Mouse (Mus musculus) forebrain, embryonic 11.5 days (tissue): ENCODE measurements around the gene Lin28a. TPM values are rescaled to one million over a fixed set of nuclear protein-coding genes. Genes with fewer than 3 reads are reported as not detected.

ENCODE experiments used
- ATAC-seq: fragments of 200-750 bp; cut with Nextera tagmentation; replicated peaks from 2 replicates; pipeline ENCODE4 v1.8.0; 2017; ENCODE audit warnings: moderate TSS enrichment; ENCODE audit not compliant: low FRiP score
- DNase-seq: peaks from one replicate; pipeline ENCODE4 v3.0.0-alpha.2; 2017; ENCODE audit warnings: low spot score
- H3K27ac ChIP-seq: fragments of 300-500 bp; sonication (generic); 2 replicates; pipeline ENCODE4 v1.5.1; 2014; ENCODE audit warnings: low read depth, low read length
- H3K27me3 ChIP-seq: fragments of 300-500 bp; sonication (generic); 2 replicates; pipeline ENCODE4 v1.6.1; 2014; ENCODE audit warnings: mild to moderate bottlenecking, low read length, mixed read lengths; ENCODE audit not compliant: control insufficient read depth, insufficient read depth
- H3K36me3 ChIP-seq: fragments of 300-500 bp; sonication (generic); 2 replicates; pipeline ENCODE4 v1.6.1; 2014; ENCODE audit warnings: mild to moderate bottlenecking, low read length, moderate library complexity, mixed read lengths; ENCODE audit not compliant: control insufficient read depth, insufficient read depth
- H3K4me1 ChIP-seq: fragments of 300-500 bp; sonication (generic); replicated peaks from 2 replicates; pipeline ENCODE4 v1.6.1; 2014; ENCODE audit warnings: low read length, mixed read lengths; ENCODE audit not compliant: control insufficient read depth, insufficient read depth
- H3K4me2 ChIP-seq: fragments of 300-500 bp; sonication (generic); 2 replicates; pipeline ENCODE4 v1.6.1; 2014; ENCODE audit warnings: low read depth, mild to moderate bottlenecking, low read length, moderate library complexity, mixed read lengths; ENCODE audit not compliant: severe bottlenecking
- H3K4me3 ChIP-seq: fragments of 300-500 bp; sonication (generic); 2 replicates; pipeline ENCODE4 v1.5.1; 2014; ENCODE audit warnings: low read depth, low read length
- H3K9ac ChIP-seq: fragments of 300-500 bp; sonication (generic); 2 replicates; pipeline ENCODE4 v1.6.1; 2014; ENCODE audit warnings: low read length
- H3K9me3 ChIP-seq: fragments of 300-500 bp; sonication (generic); 2 replicates; pipeline ENCODE4 v1.6.1; 2016; ENCODE audit warnings: low read length, mixed read lengths; ENCODE audit not compliant: control insufficient read depth
- WGBS: fragments of 180-500 bp; shearing (Covaris S2); extraction: QIAGEN DNeasy Blood & Tissue Kit; methylation state at CpG from one replicate; pipeline ENCODE4 v1.1.7; 2014; 5-methylcytosine and 5-hydroxymethylcytosine counted together
- polyA plus RNA-seq: library from polyadenylated mRNA; unstranded; fragments of >200 nt; fragmentation: Nextera tagmentation; extraction: Ambion mirVana; gene quantifications from 2 replicates; pipeline ENCODE4 v1.2.1, GENCODE M21; 2014

The Lin28a gene
- polyA plus RNA-seq, 1 experiment from 2014 or later, result 2.3 TPM

GRCm38 (mm10) chr4:134058908-134059307 lies 40.3 kb upstream of the Lin28a start:
- Histone ChIP-seq H3K4me2 (no peak overlapping the region), H3K4me3 (no peak overlapping the region), H3K27me3 (no peaks in the 10 kb centered on the region), H3K27ac (no peak overlapping the region), H3K9ac (no peak overlapping the region), H3K36me3 (no peaks in the 10 kb centered on the region), H3K9me3 (no peaks in the 10 kb centered on the region), H3K4me1 (no peaks in the 10 kb centered on the region)
- ATAC-seq, result no peak
- no peak for DNase-seq
- WGBS, result 89% methylated on average over 6 of the region's 6 CpGs

- no peak overlapping the region for H3K27ac ChIP-seq
- H3K4me2 ChIP-seq, result no peak overlapping the region
- DNase-seq (no peak), ATAC-seq (no peak)
- no peaks in the 10 kb centered on the region for H3K4me1 ChIP-seq
- no peaks in the 10 kb centered on the region for H3K36me3 ChIP-seq
- no peaks in the 10 kb centered on the region for H3K27me3 ChIP-seq
- 37% methylated on average over 14 of the region's 14 CpGs for WGBS
- H3K9me3 ChIP-seq, result no peaks in the 10 kb centered on the region
- no peak overlapping the region for H3K4me3 ChIP-seq
- no peak overlapping the region for H3K9ac ChIP-seq
Measured at GRCm38 (mm10) chr4:134058166-134058715, 39.6 kb upstream of the Lin28a start.

- H3K4me3 ChIP-seq, result no peak within 1 kb of the TSS
- H3K27ac ChIP-seq, result no peak within 1 kb of the TSS
- no peak for DNase-seq
- no peaks in the 10 kb centered on the region for H3K27me3 ChIP-seq
- no peak for ATAC-seq
- no peak within 1 kb of the TSS for H3K4me2 ChIP-seq
- H3K9me3 ChIP-seq, result no peaks in the 10 kb centered on the region
- no peaks in the 10 kb centered on the region for H3K4me1 ChIP-seq
- WGBS, result 91% methylated on average over 3 of the region's 3 CpGs
- no peaks in the 10 kb centered on the region for H3K36me3 ChIP-seq
- no peak within 1 kb of the TSS for H3K9ac ChIP-seq
Measured at GRCm38 (mm10) chr4:134053538-134053937, 34.9 kb upstream of the Lin28a start, which contains the start of gene Zfp683. TSS of gene Zfp683 (plus strand) at chr4:134053838.

- Histone ChIP-seq H3K9ac (no peak overlapping the region), H3K4me3 (no peak overlapping the region), H3K4me2 (no peak overlapping the region), H3K36me3 (no peaks in the 10 kb centered on the region), H3K27ac (no peak overlapping the region), H3K4me1 (no peaks in the 10 kb centered on the region), H3K9me3 (no peaks in the 10 kb centered on the region), H3K27me3 (no peaks in the 10 kb centered on the region)
- DNase-seq, result no peak
- 52% methylated on average over 8 of the region's 8 CpGs for WGBS
- ATAC-seq, result no peak
Measured at GRCm38 (mm10) chr4:134052560-134052959, 33.9 kb upstream of the Lin28a start.

DNA sequence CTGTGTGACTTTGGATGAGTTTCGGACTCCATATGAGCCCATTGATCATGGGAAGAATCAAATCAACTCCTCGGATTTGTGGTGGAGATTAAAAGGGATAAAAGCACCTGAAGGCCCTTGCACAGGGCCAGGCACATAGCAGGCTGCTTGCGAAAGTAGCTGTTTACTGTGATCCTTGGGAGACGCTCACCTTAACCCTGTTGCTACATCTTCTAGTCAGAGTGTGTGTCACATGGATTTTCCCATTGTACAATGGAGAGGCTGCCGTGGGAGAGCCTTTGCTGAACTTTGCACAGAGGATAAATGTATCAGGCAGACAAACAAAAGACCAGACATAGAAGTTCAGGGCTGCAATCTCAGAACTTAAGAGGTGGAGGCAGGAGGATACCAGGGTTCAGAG lies 33.3 kb upstream of the Lin28a start:
- WGBS, result 83% methylated on average over 5 of the region's 5 CpGs

DNA sequence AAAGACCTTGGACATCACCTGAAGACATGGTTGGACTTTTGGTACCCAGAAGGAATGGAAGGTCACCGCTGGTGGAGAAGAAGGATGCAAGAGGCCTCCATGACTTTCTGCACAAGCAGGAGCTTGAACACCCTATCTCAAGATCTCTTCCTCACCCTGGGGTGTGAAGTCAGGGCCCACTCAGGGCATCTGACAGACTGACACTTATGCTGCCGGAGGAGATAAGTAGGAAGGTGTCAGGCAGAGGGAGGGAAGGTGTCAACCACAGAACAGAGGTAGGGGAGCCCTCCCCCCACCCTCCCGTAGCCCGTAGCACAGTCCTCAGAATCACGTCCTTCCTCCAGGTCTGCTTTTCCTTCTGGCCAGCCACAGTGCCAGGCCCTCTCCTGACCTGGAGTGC lies 29.0 kb upstream of the Lin28a start:
- DNase-seq (no peak), ATAC-seq (no peak)
- H3K9ac ChIP-seq, result no peak overlapping the region
- H3K4me2 ChIP-seq, result no peak overlapping the region
- H3K9me3 ChIP-seq, result no peaks in the 10 kb centered on the region
- no peaks in the 10 kb centered on the region for H3K27me3 ChIP-seq
- 90% methylated on average over 5 of the region's 5 CpGs for WGBS
- H3K4me1 ChIP-seq, result no peaks in the 10 kb centered on the region
- no peak overlapping the region for H3K4me3 ChIP-seq
- H3K27ac ChIP-seq, result no peak overlapping the region
- H3K36me3 ChIP-seq, result no peaks in the 10 kb centered on the region

More for the DNA sequence above, 33.3 kb upstream of the Lin28a start:
- Histone ChIP-seq H3K4me2 (no peak overlapping the region), H3K4me1 (no peaks in the 10 kb centered on the region), H3K4me3 (no peak overlapping the region), H3K36me3 (no peaks in the 10 kb centered on the region), H3K27ac (no peak overlapping the region), H3K9ac (no peak overlapping the region), H3K27me3 (no peaks in the 10 kb centered on the region), H3K9me3 (no peaks in the 10 kb centered on the region)
- ATAC-seq, result no peak
- no peak for DNase-seq

DNA sequence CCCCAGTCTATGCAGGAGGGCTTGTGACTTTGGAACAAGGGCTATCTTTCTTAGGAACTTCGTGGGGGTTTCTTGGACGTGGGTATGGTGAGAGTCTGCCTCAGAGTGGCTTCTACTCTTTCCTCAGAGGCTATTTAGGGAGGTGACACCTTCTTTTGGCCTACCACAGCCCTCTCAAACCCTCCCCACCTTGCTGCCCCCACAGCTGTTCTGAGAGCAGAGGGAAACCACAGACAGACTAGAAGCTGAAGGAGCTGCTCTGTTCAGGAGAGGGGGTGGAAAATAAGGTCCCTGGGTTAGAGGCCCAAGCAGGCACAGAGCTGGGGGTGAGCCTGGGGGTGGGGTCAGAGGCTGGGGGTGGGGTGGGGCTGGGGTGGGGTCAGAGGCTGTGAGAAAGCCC lies 24.4 kb upstream of the Lin28a start:
- WGBS, result 67% methylated on average over 2 of the region's 2 CpGs
- H3K4me2 ChIP-seq, result no peak overlapping the region
- DNase-seq (no peak), ATAC-seq (no peak)
- H3K36me3 ChIP-seq, result no peaks in the 10 kb centered on the region
- no peaks in the 10 kb centered on the region for H3K27me3 ChIP-seq
- no peaks in the 10 kb centered on the region for H3K9me3 ChIP-seq
- H3K27ac ChIP-seq, result no peak overlapping the region
- no peak overlapping the region for H3K9ac ChIP-seq
- no peaks in the 10 kb centered on the region; the same call in 1 of the 2 replicates for H3K4me1 ChIP-seq
- H3K4me3 ChIP-seq, result no peak overlapping the region

DNA sequence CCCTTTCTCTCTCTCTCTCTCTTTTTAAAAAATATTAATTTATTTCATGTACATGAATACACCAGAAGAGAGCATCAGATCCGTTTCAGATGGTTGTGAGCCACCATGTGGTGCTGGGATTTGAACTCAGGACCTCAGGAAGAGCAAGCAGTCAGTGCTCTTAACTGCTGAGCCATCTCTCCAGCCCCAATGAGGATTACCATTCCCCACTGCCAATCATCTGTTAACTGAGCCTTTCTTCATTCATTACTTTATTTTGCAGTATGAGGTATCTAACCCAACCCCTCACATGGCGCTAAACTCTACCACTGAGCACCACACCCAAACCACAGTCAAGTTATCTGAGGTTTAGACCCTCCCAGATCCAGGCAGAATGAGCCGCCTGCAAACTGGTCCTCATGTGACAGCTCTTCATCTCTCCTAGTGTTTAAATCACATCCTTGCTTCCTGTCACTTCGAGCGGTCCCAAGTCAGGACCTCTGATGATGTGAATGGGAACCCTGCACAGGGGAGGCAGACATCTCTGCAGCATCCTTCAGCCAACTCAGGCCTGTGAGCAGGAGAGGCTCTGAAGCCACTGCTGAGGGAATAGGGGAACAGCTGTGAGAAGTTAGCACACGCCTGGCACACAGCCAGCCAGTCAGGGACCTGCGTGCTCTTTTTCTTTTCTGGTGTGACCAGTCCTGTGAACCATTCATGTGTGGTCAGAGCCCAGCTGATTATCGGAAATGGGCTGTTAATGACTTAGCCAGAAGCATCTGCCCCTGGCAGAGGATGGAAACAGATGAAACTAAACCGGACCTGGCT lies 22.9 kb upstream of the Lin28a start:
- H3K4me3 ChIP-seq, result no peak overlapping the region
- H3K9ac ChIP-seq, result no peak overlapping the region
- H3K4me1 ChIP-seq, result no peaks in the 10 kb centered on the region; the same call in 1 of the 2 replicates
- no peak overlapping the region for H3K4me2 ChIP-seq
- H3K36me3 ChIP-seq, result no peaks in the 10 kb centered on the region
- H3K27ac ChIP-seq, result no peak overlapping the region
- H3K27me3 ChIP-seq, result no peaks in the 10 kb centered on the region
- DNase-seq (no peak), ATAC-seq (no peak)
- no peaks in the 10 kb centered on the region for H3K9me3 ChIP-seq
- 68% methylated on average over 9 of the region's 9 CpGs for WGBS
